Mouse (Mus musculus) CH12.LX (cell line): ENCODE data around the gene Chtop.

ENCODE experiments used
- BHLHE40 ChIP-seq: IDR thresholded peaks from 2 replicates; pipeline ENCODE4 v1.6.1; 2011; ENCODE audit warnings: mild to moderate bottlenecking, low read depth, low read length, improper control_type of control experiment
- CHD2 ChIP-seq: IDR thresholded peaks from 2 replicates; pipeline ENCODE4 v1.6.1; 2011; ENCODE audit warnings: low read length, improper control_type of control experiment
- CTCF ChIP-seq, 2 experiments: IDR thresholded peaks in 1 of 2; conservative IDR thresholded peaks in 1 of 2; 2 replicates each; pipeline ENCODE4 v1.5.1; 2011 to 2012; ENCODE audit warnings: low read depth in 2 of 2, low read length in 2 of 2, improper control_type of control experiment in 1 of 2, inconsistent platforms in 1 of 2, mild to moderate bottlenecking in 1 of 2, moderate library complexity in 1 of 2
- ELF1 ChIP-seq: IDR thresholded peaks from 2 replicates; pipeline ENCODE4 v1.6.1; 2014; ENCODE audit warnings: low read depth, mild to moderate bottlenecking, inconsistent platforms, low read length, improper control_type of control experiment
- EP300 ChIP-seq: IDR thresholded peaks from 2 replicates; pipeline ENCODE4 v1.6.1; 2011; ENCODE audit warnings: low read length, improper control_type of control experiment
- HCFC1 ChIP-seq: IDR thresholded peaks from 2 replicates; pipeline ENCODE4 v1.6.1; 2012; ENCODE audit warnings: low read depth, mild to moderate bottlenecking, inconsistent platforms, low read length, improper control_type of control experiment
- JUND ChIP-seq: conservative IDR thresholded peaks from 2 replicates; pipeline ENCODE4 v1.6.1; 2011; ENCODE audit warnings: low read depth, low read length, improper control_type of control experiment
- MAX ChIP-seq: IDR thresholded peaks from 2 replicates; pipeline ENCODE4 v1.6.1; 2011; ENCODE audit warnings: low read length, improper control_type of control experiment
- POLR2A ChIP-seq: IDR thresholded peaks from 2 replicates; pipeline ENCODE4 v1.6.1; 2011; ENCODE audit warnings: low read depth, mild to moderate bottlenecking, improper control_type of control experiment, low read length
- POLR2AphosphoS2 ChIP-seq: IDR thresholded peaks from 2 replicates; pipeline ENCODE4 v1.6.1; 2011; ENCODE audit warnings: low read depth, low read length, improper control_type of control experiment
- RCOR1 ChIP-seq: conservative IDR thresholded peaks from 2 replicates; pipeline ENCODE4 v1.6.1; 2012; ENCODE audit warnings: low read depth, mild to moderate bottlenecking, inconsistent platforms, low read length, improper control_type of control experiment
- TCF12 ChIP-seq: IDR thresholded peaks from 2 replicates; pipeline ENCODE4 v1.6.1; 2014; ENCODE audit warnings: low read depth, mild to moderate bottlenecking, inconsistent platforms, low read length, improper control_type of control experiment

- TF ChIP-seq TCF12 = no peak
- TF ChIP-seq CTCF (conservative IDR thresholded peaks at IDR 0.05 in 1 of 2, IDR thresholded peaks at IDR 0.05 in 1 of 2; ENCODE audit: low read depth in 2 of 2, low read length in 2 of 2) = no peak
- no peak for TF ChIP-seq JUND
- no peak for TF ChIP-seq ELF1
- TF ChIP-seq HCFC1 = no peak
- TF ChIP-seq RCOR1 = no peak
- TF ChIP-seq POLR2AphosphoS2 = no peak
- no peak for TF ChIP-seq POLR2A
- no peak for TF ChIP-seq MAX
- no peak for TF ChIP-seq BHLHE40
- TF ChIP-seq CHD2 = no peak
- TF ChIP-seq EP300 = no peak
Measured at GRCm38 (mm10) chr3:90555954-90556353, 46.7 kb upstream of the Chtop start.
